Mouse (Mus musculus): ENCODE data around the gene Sept4.

The Sept4 gene

GRCm38 (mm10) chr11:87579713-87580112 lies 11.0 kb downstream of the Sept4 start:
- no peak for DNase-seq (ENCODE audit: low read depth)

DNA sequence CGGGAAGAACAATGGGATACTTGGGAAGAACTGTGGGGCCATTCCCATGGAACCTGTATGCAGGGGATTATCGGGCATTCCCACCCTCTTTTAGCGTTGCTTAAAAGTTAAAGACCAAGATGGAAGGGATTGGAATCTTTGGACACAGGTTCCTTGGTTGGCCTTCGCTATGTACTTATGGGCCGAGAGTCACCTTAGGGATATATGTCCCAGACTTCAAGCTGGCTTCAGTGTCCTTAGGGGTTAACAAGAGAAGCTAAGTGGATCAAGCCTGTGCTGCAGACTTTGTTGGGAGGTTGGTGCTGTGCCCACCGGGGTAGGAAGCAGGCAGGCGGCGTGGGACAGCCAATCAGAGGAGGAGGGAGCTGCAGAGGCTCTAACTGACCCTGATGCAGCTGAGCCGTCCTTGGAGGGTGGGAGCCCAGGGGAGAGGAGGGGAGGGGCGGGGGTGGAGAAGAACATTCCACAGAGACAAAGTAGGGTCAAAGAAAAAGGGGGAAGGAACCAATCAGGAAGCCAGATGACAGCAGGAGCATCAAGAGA lies 11.9 kb downstream of the Sept4 start:
- no peak for DNase-seq (ENCODE audit: low read depth)

DNA sequence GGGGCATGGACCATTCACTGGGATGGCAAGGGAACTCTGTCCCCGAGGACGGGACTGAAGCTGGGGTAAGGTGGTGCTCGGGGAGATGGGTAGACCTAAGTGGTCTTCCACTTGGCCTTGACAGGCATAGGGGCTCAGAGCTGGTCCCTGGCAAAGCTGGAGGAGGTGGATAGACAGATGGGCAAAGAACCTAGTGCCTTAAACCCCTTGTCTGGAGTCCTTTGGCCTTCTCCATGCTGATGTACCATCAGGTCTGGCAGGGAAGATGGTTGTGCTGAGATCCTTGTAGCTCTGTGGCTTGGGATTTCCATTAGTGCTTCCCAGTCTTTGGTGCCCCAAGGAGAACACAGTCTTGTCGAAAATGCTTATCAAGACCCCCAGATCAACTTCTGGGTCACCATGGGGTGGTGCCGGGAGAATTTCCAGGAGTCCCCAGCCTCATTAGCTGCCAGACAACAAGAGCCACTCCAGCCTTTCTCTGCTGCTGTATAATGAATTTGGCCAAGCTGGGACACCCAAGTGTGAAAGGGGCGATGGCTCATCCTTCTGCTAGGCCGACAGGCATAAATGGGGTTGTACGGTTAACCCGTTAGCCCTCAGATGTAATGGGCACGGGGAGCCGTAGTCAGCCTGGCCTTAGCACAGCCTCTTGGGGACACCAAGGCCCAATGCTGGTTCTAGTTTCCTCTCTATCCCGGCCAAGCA lies 12.6 kb downstream of the Sept4 start:
- no peak for DNase-seq (ENCODE audit: low read depth)

GRCm38 (mm10) chr11:87581933-87582710 lies 13.4 kb downstream of the Sept4 start:
- no peak for DNase-seq (ENCODE audit: low read depth)

- no peak for DNase-seq (ENCODE audit: low read depth)
Observed at GRCm38 (mm10) chr11:87583291-87584034, 14.8 kb downstream of the Sept4 start.

DNA sequence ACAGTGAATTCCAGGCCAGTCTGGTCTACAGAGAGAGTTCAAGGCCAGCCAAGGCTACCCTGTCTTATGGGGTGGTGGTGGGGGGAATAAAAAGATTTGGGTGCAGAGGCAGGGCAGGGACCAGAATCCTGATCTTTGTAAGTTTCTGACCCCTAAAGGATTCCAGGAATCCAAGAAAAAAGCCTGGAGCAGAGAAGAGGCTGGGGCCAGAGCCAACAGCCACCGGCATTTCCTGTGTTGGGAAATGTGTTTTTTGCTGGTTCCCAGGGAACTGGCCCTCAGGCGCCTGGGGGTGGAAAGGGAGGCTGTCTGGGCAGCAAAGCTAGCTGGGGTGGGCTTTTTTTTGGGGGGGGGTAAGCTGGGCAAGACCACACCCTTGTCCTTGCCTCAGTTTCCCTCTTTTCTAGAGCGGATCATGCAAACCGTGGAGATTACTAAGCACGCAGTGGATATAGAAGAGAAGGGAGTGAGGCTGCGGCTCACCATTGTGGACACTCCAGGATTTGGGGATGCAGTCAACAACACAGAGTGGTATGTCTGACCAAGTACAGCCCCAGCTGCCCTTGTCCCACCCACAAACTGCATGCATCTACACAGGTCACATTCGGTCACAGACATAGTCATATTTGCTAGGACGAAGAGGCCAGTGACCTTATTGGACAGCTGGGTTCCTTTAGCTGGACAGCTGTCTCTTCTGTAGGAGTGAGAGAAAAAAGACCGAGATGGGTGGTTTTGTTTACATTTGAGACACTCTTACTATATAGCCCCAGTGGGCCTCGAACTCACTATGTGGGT lies 16.2 kb downstream of the Sept4 start:
- DNase-seq (ENCODE audit: low read depth): no peak

- no peak for DNase-seq (ENCODE audit: low read depth)
Observed at GRCm38 (mm10) chr11:87587211-87587874, 18.6 kb downstream of the Sept4 start.

DNA sequence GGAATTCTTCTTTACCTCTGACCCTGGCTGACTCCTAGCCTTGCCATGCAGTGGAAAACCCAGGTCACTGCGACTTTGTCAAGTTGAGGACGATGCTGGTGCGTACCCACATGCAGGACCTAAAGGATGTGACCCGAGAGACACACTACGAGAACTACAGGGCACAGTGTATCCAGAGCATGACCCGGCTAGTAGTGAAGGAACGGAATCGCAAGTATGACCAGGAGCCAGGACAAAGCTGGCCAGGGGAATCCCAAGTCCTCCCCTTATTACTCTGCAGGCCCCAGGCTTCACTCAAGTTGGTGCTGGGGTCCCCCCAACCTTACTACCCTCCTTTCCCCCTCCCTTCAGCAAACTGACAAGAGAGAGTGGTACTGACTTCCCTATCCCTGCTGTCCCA lies 20.9 kb downstream of the Sept4 start:
- no peak for DNase-seq (ENCODE audit: low read depth)

DNA sequence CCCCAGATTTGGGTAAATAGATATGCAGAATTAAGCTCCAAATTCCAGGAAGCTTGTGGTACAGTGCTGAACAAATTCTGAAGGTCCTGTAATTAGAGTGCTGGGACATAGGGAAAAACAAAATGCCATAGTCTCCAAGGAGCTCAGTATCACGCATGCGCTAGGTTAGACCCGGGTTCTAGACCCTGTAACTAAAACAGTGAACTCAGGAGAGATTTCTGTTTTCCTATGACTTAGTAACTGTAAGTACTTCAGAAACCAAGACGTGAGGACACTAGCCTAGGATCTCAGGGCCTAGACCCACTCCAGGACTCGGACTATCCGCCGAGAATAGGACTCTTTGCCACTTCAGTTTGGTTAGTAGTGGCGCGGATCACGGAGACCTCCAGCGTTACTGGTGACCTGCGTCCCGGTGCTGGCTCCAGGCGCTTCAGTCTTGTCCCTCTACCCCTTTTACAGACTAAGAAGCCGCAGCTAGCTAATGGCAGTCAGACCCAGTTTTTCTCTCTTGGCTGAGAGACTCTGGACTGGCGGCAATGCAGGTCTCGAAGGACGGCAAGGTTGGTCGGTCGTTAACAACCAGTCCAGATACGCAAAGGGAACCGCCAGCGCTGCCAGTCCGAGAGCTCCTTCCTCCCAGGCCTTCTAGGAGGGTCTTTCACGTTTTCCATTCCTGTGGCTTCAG lies 22.3 kb downstream of the Sept4 start:
- DNase-seq (ENCODE audit: low read depth): no peak

DNA sequence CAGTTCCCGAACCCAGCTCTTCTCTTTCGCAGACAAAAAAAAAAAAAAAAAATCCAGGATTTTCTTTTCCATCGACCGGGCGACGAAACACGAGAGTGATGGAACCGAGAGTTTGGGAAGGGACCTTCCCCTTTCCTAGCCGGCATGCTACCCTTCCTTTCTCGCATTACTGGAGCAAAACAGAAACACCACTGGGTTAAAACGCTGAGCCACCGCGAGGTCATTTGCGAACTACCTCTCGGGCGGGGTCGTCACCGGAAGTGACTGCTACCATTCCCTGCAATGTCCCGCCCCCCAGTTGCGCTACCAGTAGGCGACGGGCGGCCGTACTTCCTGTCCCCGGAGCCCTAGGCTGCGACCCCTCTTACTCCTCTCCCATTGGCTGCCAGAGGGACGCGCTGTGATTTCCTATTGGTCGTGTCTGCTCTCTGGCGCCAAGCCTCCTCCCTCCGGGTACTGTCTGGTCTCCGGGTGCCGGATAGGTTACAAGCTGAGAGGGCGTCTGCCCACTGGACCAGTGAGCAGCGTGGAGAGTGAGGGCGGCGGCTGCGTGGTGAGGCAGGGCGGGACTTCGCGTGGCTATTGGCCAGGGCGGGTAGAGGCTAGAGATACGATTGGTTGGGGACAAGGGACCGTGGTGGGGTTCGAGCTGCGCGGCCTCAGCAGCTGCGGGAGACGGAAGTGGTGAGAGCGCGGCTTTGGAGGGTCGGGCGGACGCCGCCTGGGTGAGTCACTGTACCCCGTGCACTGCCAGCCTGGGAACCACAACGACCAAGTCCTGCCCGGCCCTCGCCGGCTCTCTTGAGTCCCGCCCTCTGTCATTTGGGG lies 23.0 kb downstream of the Sept4 start, which contains the start of gene Mtmr4:
TSS of gene Mtmr4 (plus strand) at position 637 of the 828 bp plus-strand sequence.
- peak; percentile 99 for DNase-seq (ENCODE audit: low read depth)

DNA sequence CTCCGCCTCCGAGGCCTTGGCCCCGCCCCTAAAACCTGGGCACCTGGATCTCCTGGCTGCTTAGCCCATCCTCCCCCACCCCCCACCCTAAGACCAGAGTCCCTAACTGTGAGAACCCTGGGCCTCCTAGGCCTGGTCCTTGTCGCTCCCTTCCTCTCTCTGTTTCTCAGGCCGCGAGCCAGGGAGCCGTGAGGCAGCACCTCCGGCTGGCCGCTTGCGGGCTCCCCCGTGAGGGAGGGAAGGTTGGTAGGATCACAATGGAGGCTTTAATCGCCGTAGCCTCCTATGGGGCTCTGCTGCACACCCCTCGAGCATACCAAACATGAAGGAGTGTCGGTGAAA lies 23.6 kb downstream of the Sept4 start:
- no peak for DNase-seq (ENCODE audit: low read depth)

- peak; percentile 34 for DNase-seq (ENCODE audit: low read depth)
Observed at GRCm38 (mm10) chr11:87592713-87593598, 24.3 kb downstream of the Sept4 start.

DNA sequence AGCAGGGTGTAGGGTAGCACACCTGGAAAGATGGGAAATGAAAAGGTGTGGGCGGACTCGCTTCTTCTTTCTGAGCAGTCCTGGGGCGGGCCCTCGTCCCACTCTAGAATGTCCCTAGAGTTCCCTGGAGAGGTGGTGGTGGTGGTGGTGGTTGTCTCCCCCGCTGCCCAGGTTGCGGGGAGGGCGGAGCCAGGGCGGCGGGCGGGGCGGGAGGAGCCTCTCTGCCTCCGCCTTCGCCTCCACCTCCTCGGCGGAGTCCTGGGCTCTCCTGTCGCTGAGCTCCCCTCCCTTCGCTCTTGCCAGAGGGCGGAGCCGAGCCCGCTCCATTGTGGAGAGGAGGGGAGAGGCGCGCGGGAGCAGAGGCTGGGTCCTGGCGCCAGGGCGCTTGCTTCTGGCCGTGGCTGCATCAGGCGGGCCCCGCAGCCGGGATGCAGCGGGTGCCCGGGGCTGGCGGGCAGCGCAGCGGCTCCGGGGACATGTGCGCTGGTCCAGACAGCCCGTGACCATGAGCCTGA lies 26.7 kb downstream of the Sept4 start:
- DNase-seq (ENCODE audit: low read depth): peak; percentile 86

DNA sequence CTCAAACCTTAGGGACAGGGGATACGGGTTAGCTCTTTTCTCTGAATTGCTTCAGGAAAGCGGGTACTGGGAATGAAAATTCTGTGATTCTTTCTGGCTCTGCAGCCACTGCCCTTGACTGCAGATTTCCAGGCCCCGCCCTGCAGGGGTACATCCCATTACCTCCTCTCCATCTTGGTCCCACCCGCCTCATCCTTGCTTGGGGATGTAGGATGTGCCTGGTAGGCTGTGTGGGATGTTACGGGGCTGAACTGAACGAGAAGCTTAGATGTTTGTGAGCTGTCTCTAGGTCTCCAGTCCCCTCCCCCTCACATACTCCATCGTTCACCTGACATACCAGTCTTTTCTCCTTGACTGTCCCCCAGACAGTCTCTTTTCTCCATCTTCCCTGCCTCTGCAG lies 27.3 kb downstream of the Sept4 start:
- DNase-seq (ENCODE audit: low read depth): no peak

DNA sequence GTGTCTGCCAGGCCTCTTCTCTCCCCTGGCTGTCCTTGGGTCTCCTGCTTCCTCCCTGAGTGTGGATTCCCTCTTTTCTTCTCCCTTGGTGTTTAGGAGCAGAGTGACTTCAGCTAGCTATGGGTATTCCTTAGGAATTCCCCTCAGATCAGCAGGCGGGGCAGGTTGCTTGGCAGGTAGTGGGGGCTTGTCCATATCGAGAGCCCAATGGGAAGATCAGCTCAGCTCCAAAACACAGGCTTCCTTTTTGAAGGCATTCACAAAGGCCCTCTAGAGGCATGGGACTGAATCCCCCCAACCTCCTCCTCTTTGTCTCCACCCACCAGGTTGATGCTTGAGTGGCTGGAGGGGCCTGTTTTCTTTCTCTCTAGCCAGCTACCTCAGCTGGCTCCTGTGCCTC lies 27.8 kb downstream of the Sept4 start:
- no peak for DNase-seq (ENCODE audit: low read depth)

- DNase-seq (ENCODE audit: low read depth): no peak
Observed at GRCm38 (mm10) chr11:87597061-87597460, 28.4 kb downstream of the Sept4 start.

DNA sequence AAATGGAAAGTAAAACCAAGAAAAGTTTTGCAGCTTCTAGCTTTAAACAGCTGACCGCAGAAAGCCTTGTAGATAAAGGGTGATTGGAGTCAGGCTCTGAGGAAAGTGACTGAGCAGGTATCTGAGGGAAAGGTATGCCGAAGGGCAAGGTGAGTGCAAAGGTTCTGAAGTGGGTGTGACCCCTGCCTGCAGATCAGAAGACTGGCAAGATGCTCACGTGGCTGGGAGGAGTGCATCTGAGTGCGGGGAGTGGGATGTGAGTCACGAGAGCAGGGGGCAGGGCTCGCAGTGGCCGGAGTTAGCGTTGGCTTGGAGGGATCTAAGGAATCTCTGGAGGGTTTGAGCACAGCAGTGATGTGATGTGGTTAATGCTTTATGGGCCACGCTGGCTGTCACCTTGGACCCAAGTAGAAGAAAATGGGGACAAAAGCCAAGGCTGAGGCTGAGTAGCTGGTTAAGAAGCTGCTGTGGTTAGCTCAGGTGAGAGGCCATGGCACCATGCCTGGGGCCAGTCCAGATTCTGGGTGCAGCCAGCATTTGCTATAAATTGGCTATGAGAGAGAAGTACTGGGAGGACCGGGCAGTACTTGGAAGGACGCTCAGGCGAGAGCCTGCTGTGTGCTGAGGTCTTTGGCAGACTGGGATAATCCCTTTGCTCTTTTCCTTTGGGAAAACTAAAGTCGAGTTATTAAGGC lies 30.8 kb downstream of the Sept4 start:
- no peak for DNase-seq (ENCODE audit: low read depth)

GRCm38 (mm10) chr11:87600322-87600853 lies 31.7 kb downstream of the Sept4 start:
- no peak for DNase-seq (ENCODE audit: low read depth)

Measured in induced T-regulatory cell, adult 2 months (primary cell).